ENCODE assay signal across 8 mouse cellular contexts in the genomic region with DNA sequence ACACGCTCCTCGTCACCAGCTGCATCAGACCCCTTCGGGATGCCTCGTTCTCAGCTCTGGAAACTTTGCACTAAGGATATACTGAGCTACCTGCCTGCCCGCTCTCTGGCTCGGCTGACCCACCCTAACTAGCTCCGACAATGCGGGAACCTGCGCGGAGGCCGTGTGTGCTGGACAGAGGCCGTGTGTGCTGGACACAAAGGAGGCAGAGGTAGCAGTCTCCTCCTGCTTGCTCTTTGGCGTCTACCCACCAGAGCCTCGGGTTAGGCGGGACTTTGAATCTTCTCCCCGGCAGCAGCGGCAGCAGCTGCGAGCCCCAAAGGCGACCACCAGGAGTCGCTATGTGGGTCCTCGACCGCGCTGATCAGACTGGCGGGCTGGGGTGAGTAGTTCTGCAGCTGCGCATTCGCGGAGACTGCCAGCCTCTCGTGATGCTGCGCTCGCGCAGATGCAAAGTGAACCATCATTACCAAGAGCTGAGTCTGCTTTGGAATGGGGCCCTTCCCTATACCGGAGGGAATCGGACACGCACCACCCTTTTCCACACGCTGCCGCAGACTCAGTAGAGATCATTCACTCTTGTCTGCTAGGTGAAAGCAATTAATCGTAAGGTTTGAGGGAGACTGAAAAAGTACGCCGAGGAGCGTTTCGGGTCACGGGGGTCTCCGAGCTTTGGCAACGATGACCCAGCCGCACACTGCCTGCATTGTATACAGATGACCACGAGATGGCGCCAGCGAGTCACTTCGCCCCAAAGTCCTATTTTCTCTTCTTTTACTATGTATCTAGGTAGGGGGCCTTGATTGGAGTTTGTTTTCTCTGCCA. TPM values are rescaled to one million over a fixed set of nuclear protein-coding genes. Genes with fewer than 3 reads are reported as not detected.
DNase-seq lines count a peak whose midpoint lies in the region; ATAC-seq and TF ChIP-seq lines count a peak whose summit lies in the region.

No protein-coding gene starts in this region.

- TF ChIP-seq CTCF in cortical plate, adult 2 months (IDR thresholded peaks at IDR 0.05; ENCODE audit: extremely low read depth, insufficient read depth, low read length), result peak; percentile 79

- H3K4me1 ChIP-seq in cortical plate, adult 2 months (ENCODE audit: control insufficient read depth, insufficient read depth, low read length), result no peaks in the 10 kb centered on the region

- DNase-seq in adipocyte (ENCODE audit: low spot score), result peak; percentile 74
- DNase-seq in gastrocnemius, adult 8-10 months (ENCODE audit: low spot score in 2 of 2), result peak; percentile 78 to 87
- DNase-seq in hindlimb bud, embryonic 11.5 days (ENCODE audit: extremely low spot score, low read depth, low spot score), result peak; percentile 88
- peak; percentile 85 to 93 for DNase-seq in left cerebral cortex, adult 8-10 months (ENCODE audit: low spot score in 2 of 2)
- DNase-seq in right cerebral cortex, adult 2 months (ENCODE audit: low spot score in 2 of 2), result peak; percentile 92 to 93
- DNase-seq in urinary bladder, postnatal 10 days (ENCODE audit: low spot score), result peak; percentile 70

- peak overlapping the region; percentile 16; the same call in 1 of the 2 replicates for H3K27ac ChIP-seq in cortical plate, adult 2 months (ENCODE audit: insufficient read depth, low read length)

- peak; percentile 95 for ATAC-seq in megakaryocyte, adult 5-6 weeks (ENCODE audit: poor library complexity, severe bottlenecking)

- H3K4me3 ChIP-seq in cortical plate, adult 2 months (ENCODE audit: insufficient read depth, low read length), result peak overlapping the region; percentile 42

- TF ChIP-seq POLR2A in cortical plate, adult 2 months (IDR thresholded peaks at IDR 0.05; ENCODE audit: extremely low read depth, insufficient read depth, low read length), result peak; percentile 84

RNA-seq across cellular contexts. Expression of a gene that starts 8.5 kb away (rescaled TPM):
- 3.7 and 6.7 TPM in 2 replicates for polyA plus RNA-seq in cortical plate, adult 2 months (2012; rRNA removed)
- total RNA-seq in gastrocnemius, adult 8-10 months (2022), result 10 to 100 TPM; 18.8 to 38.2 (median 24.3) TPM
- total RNA-seq in left cerebral cortex, adult 8-10 months (2022), result 100 to 1,000 TPM; 160 to 229 (median 192) TPM
- total RNA-seq in megakaryocyte, adult 5-6 weeks (2015), result 1,241 and 1,605 TPM in 2 replicates
- 11,779 and 12,958 TPM in 2 replicates for total RNA-seq in megakaryocyte, adult 5-6 weeks (2017)

RNA-seq across cellular contexts. Expression of a gene that starts 9.6 kb away (rescaled TPM):
- 3.3 and 9.5 TPM in 2 replicates for polyA plus RNA-seq in cortical plate, adult 2 months (2012; rRNA removed)
- 10 to 100 TPM; 19.4 to 22.9 (median 20.8) TPM for total RNA-seq in gastrocnemius, adult 8-10 months (2022)
- total RNA-seq in left cerebral cortex, adult 8-10 months (2022), result 10 to 100 TPM; 45.5 to 68.8 (median 61.8) TPM
- total RNA-seq in megakaryocyte, adult 5-6 weeks (2015), result 1,096 and 1,674 TPM in 2 replicates
- total RNA-seq in megakaryocyte, adult 5-6 weeks (2017), result 491 and 548 TPM in 2 replicates

RNA-seq across cellular contexts. Expression of a gene that starts 14.9 kb away (rescaled TPM):
- polyA plus RNA-seq in cortical plate, adult 2 months (2012; rRNA removed), result 3.1 and 3.6 TPM in 2 replicates
- total RNA-seq in gastrocnemius, adult 8-10 months (2022), result 1 to 10 TPM; 5.6 to 8.2 (median 6.8) TPM
- 10 to 100 TPM; 27.2 to 32.5 (median 29.5) TPM for total RNA-seq in left cerebral cortex, adult 8-10 months (2022)
- 187 and 212 TPM in 2 replicates for total RNA-seq in megakaryocyte, adult 5-6 weeks (2015)
- 175 TPM in 2 replicates for total RNA-seq in megakaryocyte, adult 5-6 weeks (2017)

RNA-seq across cellular contexts. Expression of a gene that starts 15.8 kb away (rescaled TPM):
- 3.6 and 5.1 TPM in 2 replicates for polyA plus RNA-seq in cortical plate, adult 2 months (2012; rRNA removed)
- total RNA-seq in gastrocnemius, adult 8-10 months (2022), result under 1 TPM in 1 of 4 experiments, not detected in 3; 0.70 TPM
- 1 to 10 TPM; 1.7 to 6.5 (median 3.5) TPM for total RNA-seq in left cerebral cortex, adult 8-10 months (2022)
- total RNA-seq in megakaryocyte, adult 5-6 weeks (2015), result 15.7 and 25.4 TPM in 2 replicates
- total RNA-seq in megakaryocyte, adult 5-6 weeks (2017), result 24.5 and 27.9 TPM in 2 replicates

RNA-seq across cellular contexts. Expression of a gene that starts 31.5 kb away (rescaled TPM):
- not detected in 2 replicates for polyA plus RNA-seq in cortical plate, adult 2 months (2012; rRNA removed)
- total RNA-seq in gastrocnemius, adult 8-10 months (2022), result not detected
- total RNA-seq in left cerebral cortex, adult 8-10 months (2022), result not detected
- 17.8 and 20.2 TPM in 2 replicates for total RNA-seq in megakaryocyte, adult 5-6 weeks (2015)
- 2.8 TPM in 1 of 2 replicates, not detected in the other for total RNA-seq in megakaryocyte, adult 5-6 weeks (2017)

Comparison
In these comparisons a context has a peak if more than half of its experiments do, and no peak if none do; other contexts are left out.
1. Peak in every context shown above with its lines: DNase-seq, ATAC-seq, H3K4me3 ChIP-seq and H3K27ac ChIP-seq.
2. RNA of a gene that starts 8.5 kb away (total RNA-seq): 1,241 to 12,958 TPM in megakaryocyte, adult 5-6 weeks; 160 to 229 TPM in left cerebral cortex, adult 8-10 months and 18.8 to 38.2 TPM in gastrocnemius, adult 8-10 months; every median in the first group is over 4 times any median in the second.
3. RNA of a gene that starts 9.6 kb away (total RNA-seq): 491 to 1,674 TPM in megakaryocyte, adult 5-6 weeks; 45.5 to 68.8 TPM in left cerebral cortex, adult 8-10 months and 19.4 to 22.9 TPM in gastrocnemius, adult 8-10 months; every median in the first group is over 4 times any median in the second.
4. RNA of a gene that starts 14.9 kb away (total RNA-seq): 175 to 212 TPM in megakaryocyte, adult 5-6 weeks; 27.2 to 32.5 TPM in left cerebral cortex, adult 8-10 months and 5.6 to 8.2 TPM in gastrocnemius, adult 8-10 months; every median in the first group is over 4 times any median in the second.